Comparison of ENCODE assay signal across 8 mouse cellular contexts in the genomic region with DNA sequence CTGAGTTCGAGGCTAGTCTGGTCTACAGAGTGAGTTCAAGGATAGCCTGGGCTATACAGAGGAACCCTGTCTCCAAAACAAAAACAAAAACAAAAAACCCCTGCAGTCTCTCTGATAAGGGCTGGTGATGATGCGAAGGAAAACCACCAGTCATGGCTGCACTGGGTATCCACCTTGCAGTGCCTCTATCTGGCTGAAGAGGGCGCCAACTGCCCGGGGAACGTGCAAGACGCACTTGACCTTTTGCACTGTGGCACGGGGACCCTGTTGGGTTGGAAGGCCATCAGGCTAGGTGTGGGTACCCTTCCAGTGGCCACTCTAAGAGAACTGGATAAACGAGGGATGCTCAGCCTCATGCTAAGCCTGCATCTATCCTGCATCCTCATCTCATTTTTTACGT. TPM values are rescaled to one million over a fixed set of nuclear protein-coding genes. Genes with fewer than 3 reads are reported as not detected.
DNase-seq lines count a peak whose midpoint lies in the region; ATAC-seq and TF ChIP-seq lines count a peak whose summit lies in the region.
"Had no signal": no experiment of that assay in that cellular context is flagged by ENCODE, and none has a peak within 500 bp of the region (broad histone marks: within the 10 kb centered on the region; RNA-seq: fewer than 3 reads in every experiment).

No protein-coding gene starts in this region.

- peak; percentile 88 for TF ChIP-seq EP300 in liver, postnatal 0 days (IDR thresholded peaks at IDR 0.05; ENCODE audit: low read depth)

- WGBS in midbrain, embryonic 14.5 days: 19% methylated on average over 9 of the region's 9 CpGs
- WGBS in midbrain, embryonic 16.5 days: 19% methylated on average over 9 of the region's 9 CpGs
- WGBS in liver, postnatal 0 days (ENCODE audit: insufficient replicate concordance): 18% methylated on average over 9 of the region's 9 CpGs
- 20% methylated on average over 9 of the region's 9 CpGs for WGBS in small intestine, adult 2 months

- no peaks in the 10 kb centered on the region for H3K9me3 ChIP-seq in midbrain, embryonic 14.5 days (ENCODE audit: control insufficient read depth, low read length)
- no peaks in the 10 kb centered on the region for H3K9me3 ChIP-seq in midbrain, embryonic 16.5 days (replicated peaks; ENCODE audit: control insufficient read depth, low read length, poor library complexity, severe bottlenecking)
- no peaks in the 10 kb centered on the region for H3K9me3 ChIP-seq in liver, postnatal 0 days (ENCODE audit: low read length)
- H3K9me3 ChIP-seq: midbrain, embryonic 12.5 days had no signal

- H3K27ac ChIP-seq in midbrain, embryonic 14.5 days (replicated peaks; ENCODE audit: low read depth, low read length): no peak overlapping the region
- H3K27ac ChIP-seq in midbrain, embryonic 16.5 days (ENCODE audit: low read length): no peak overlapping the region
- H3K27ac ChIP-seq in liver, postnatal 0 days (ENCODE audit: low read depth): peak overlapping the region; percentile 98
- no peak overlapping the region for H3K27ac ChIP-seq in small intestine, adult 2 months (ENCODE audit: insufficient read depth, low read depth, low read length)
- H3K27ac ChIP-seq: midbrain, embryonic 12.5 days had no signal

- no peak overlapping the region for H3K9ac ChIP-seq in midbrain, embryonic 14.5 days (replicated peaks; ENCODE audit: low read length)
- no peak overlapping the region for H3K9ac ChIP-seq in midbrain, embryonic 16.5 days (ENCODE audit: low read depth, low read length)
- peak overlapping the region; percentile 71 for H3K9ac ChIP-seq in liver, postnatal 0 days (replicated peaks)
- H3K9ac ChIP-seq: midbrain, embryonic 12.5 days had no signal

- no peak for TF ChIP-seq POLR2A in small intestine, adult 2 months (IDR thresholded peaks at IDR 0.05; ENCODE audit: low read depth, low read length)

- H3K4me1 ChIP-seq in midbrain, embryonic 14.5 days (ENCODE audit: control insufficient read depth, insufficient read depth, low read length): peaks cover 2% of the 10 kb centered on the region; the same call in 1 of the 2 replicates
- H3K4me1 ChIP-seq in midbrain, embryonic 16.5 days (ENCODE audit: control insufficient read depth, insufficient read depth, low read length): peaks cover 2% of the 10 kb centered on the region; the same call in 1 of the 2 replicates
- peaks cover 30% of the 10 kb centered on the region for H3K4me1 ChIP-seq in liver, postnatal 0 days (ENCODE audit: insufficient read depth)
- H3K4me1 ChIP-seq in small intestine, adult 2 months (ENCODE audit: control insufficient read depth, insufficient read depth, insufficient read length, low read length): peaks cover 22% of the 10 kb centered on the region

- TF ChIP-seq CTCF in liver, postnatal 0 days (IDR thresholded peaks at IDR 0.05; ENCODE audit: low read depth): peak; percentile 99
- TF ChIP-seq CTCF in small intestine, adult 2 months (IDR thresholded peaks at IDR 0.05; ENCODE audit: extremely low read depth, insufficient read length, insufficient replicate concordance, low read depth, low read length): peak; percentile 91

- no peak overlapping the region for H3K4me3 ChIP-seq in midbrain, embryonic 14.5 days (replicated peaks; ENCODE audit: low read depth, low read length)
- no peak overlapping the region for H3K4me3 ChIP-seq in midbrain, embryonic 16.5 days (ENCODE audit: low read depth, low read length)
- 0 out of 2 replicates have a peak overlapping the region, but pooled peaks have one; percentile 24 for H3K4me3 ChIP-seq in liver, postnatal 0 days (ENCODE audit: low read depth, low read length)
- H3K4me3 ChIP-seq in small intestine, adult 2 months (ENCODE audit: low read depth, low read length): no peak overlapping the region
- H3K4me3 ChIP-seq: midbrain, embryonic 12.5 days had no signal

- H3K4me2 ChIP-seq in midbrain, embryonic 14.5 days (ENCODE audit: low read length): no peak overlapping the region
- no peak overlapping the region for H3K4me2 ChIP-seq in midbrain, embryonic 16.5 days (ENCODE audit: low read length)
- H3K4me2 ChIP-seq in liver, postnatal 0 days (ENCODE audit: low read depth, low read length): peak overlapping the region; percentile 66
- H3K4me2 ChIP-seq: midbrain, embryonic 12.5 days had no signal

- H3K36me3 ChIP-seq in midbrain, embryonic 14.5 days (ENCODE audit: control insufficient read depth, insufficient read depth, low read length): no peaks in the 10 kb centered on the region
- no peaks in the 10 kb centered on the region for H3K36me3 ChIP-seq in midbrain, embryonic 16.5 days (ENCODE audit: control insufficient read depth, insufficient read depth, low read length)
- H3K36me3 ChIP-seq in liver, postnatal 0 days (replicated peaks; ENCODE audit: insufficient read depth, low read length): no peaks in the 10 kb centered on the region
- no peaks in the 10 kb centered on the region for H3K36me3 ChIP-seq in small intestine, adult 2 months (ENCODE audit: control insufficient read depth, insufficient read depth, low read length)
- H3K36me3 ChIP-seq: midbrain, embryonic 12.5 days had no signal

- DNase-seq in midbrain, embryonic 14.5 days: peak; percentile 59
- DNase-seq in embryo, embryonic 11 days: peak; percentile 75
- DNase-seq in heart, postnatal 10 days: peak; percentile 67 to 81
- peak; percentile 90 for DNase-seq in liver, postnatal 0 days

- no peak for ATAC-seq in midbrain, embryonic 14.5 days (ENCODE audit: low FRiP score, low TSS enrichment)
- ATAC-seq in midbrain, embryonic 16.5 days: no peak
- peak; percentile 59 for ATAC-seq in activated CD4-positive, CD25-positive, alpha-beta regulatory T cell, adult 4 months
- peak; percentile 18 for ATAC-seq in liver, postnatal 0 days

- H3K27me3 ChIP-seq in midbrain, embryonic 14.5 days (ENCODE audit: control insufficient read depth, insufficient read depth, low read length): no peaks in the 10 kb centered on the region
- H3K27me3 ChIP-seq in midbrain, embryonic 16.5 days (ENCODE audit: control insufficient read depth, insufficient read depth, low read depth, low read length): no peaks in the 10 kb centered on the region
- H3K27me3 ChIP-seq in liver, postnatal 0 days (ENCODE audit: insufficient read depth, low read length): no peaks in the 10 kb centered on the region
- H3K27me3 ChIP-seq in small intestine, adult 2 months (ENCODE audit: control insufficient read depth, insufficient read depth, low read length): no peaks in the 10 kb centered on the region

- intact Hi-C loops in heart, postnatal 10 days (cut with DNase I): loop anchor here (2.0 to 5.0 kb wide), 2 partner anchors 130 to 175 kb away; no protein-coding TSS in a partner anchor

RNA-seq across cellular contexts. Expression of gene Zdhhc19, which starts 11.3 kb away (rescaled TPM):
- polyA plus RNA-seq in midbrain, embryonic 14.5 days (2014; fragmentation: Nextera tagmentation; extraction: Ambion mirVana): not detected in 2 replicates
- 0.26 TPM in 1 of 2 replicates, not detected in the other for polyA plus RNA-seq in midbrain, embryonic 16.5 days (2015; fragmentation: Nextera tagmentation; extraction: Ambion mirVana)
- not detected for polyA plus RNA-seq in activated CD4-positive, CD25-positive, alpha-beta regulatory T cell, adult 4 months (2017; shearing (Covaris generic))
- total RNA-seq in heart, postnatal 10 days (2021): not detected
- polyA plus RNA-seq in liver, postnatal 0 days (2015; fragmentation: Nextera tagmentation; extraction: Ambion mirVana): not detected in 2 replicates
- 0.18 and 0.42 TPM in 2 replicates for polyA plus RNA-seq in small intestine, adult 2 months (2012; rRNA removed)
- polyA plus RNA-seq: midbrain, embryonic 12.5 days had no signal

RNA-seq across cellular contexts. Expression of gene Slc51a, which starts 19.7 kb away (rescaled TPM):
- 0.16 TPM in 1 of 2 replicates, not detected in the other for polyA plus RNA-seq in midbrain, embryonic 14.5 days (2014; fragmentation: Nextera tagmentation; extraction: Ambion mirVana)
- 0.08 TPM in 1 of 2 replicates, not detected in the other for polyA plus RNA-seq in midbrain, embryonic 16.5 days (2015; fragmentation: Nextera tagmentation; extraction: Ambion mirVana)
- not detected for polyA plus RNA-seq in activated CD4-positive, CD25-positive, alpha-beta regulatory T cell, adult 4 months (2017; shearing (Covaris generic))
- 1 to 10 TPM; 3.4 to 4.2 TPM for total RNA-seq in heart, postnatal 10 days (2021)
- polyA plus RNA-seq in liver, postnatal 0 days (2015; fragmentation: Nextera tagmentation; extraction: Ambion mirVana): 0.81 and 1.0 TPM in 2 replicates
- 102 and 424 TPM in 2 replicates for polyA plus RNA-seq in small intestine, adult 2 months (2012; rRNA removed)

Comparison
In these comparisons a context has a peak if more than half of its experiments do, and no peak if none do; other contexts are left out.
1. ATAC-seq: peak in activated CD4-positive, CD25-positive, alpha-beta regulatory T cell, adult 4 months (single experiment) and liver, postnatal 0 days (single experiment); none in midbrain, embryonic 14.5 days (single experiment) and midbrain, embryonic 16.5 days (single experiment).
2. RNA of gene Slc51a, which starts 19.7 kb away (polyA plus RNA-seq): 102 to 424 TPM in small intestine, adult 2 months; 0.81 to 1.0 TPM in liver, postnatal 0 days, 0.08 TPM in midbrain, embryonic 16.5 days, 0.16 TPM in midbrain, embryonic 14.5 days and not detected in activated CD4-positive, CD25-positive, alpha-beta regulatory T cell, adult 4 months; every median in the first group is over 10 times any median in the second.
3. Peak in every context shown above with its lines, with median percentiles within 50 percentile points of each other: DNase-seq.